Mouse (Mus musculus): ENCODE measurements around the gene Keg1. TPM values are rescaled to one million over a fixed set of nuclear protein-coding genes. Genes with fewer than 3 reads are reported as not detected.

Keg1 gene
- total RNA-seq, 2 experiments from 2014 or later: not detected

- no peak for ATAC-seq (replicated peaks; ENCODE audit: low FRiP score, poor library complexity, severe bottlenecking)
These were observed 64.1 kb downstream of the Keg1 start for GRCm38 (mm10) chr19:12759656-12760055.

- no peak; the same call in 1 of the 2 replicates for ATAC-seq (replicated peaks; ENCODE audit: low FRiP score, poor library complexity, severe bottlenecking)
These were observed 66.9 kb downstream of the Keg1 start for GRCm38 (mm10) chr19:12762212-12763130.

GRCm38 (mm10) chr19:12765308-12765707 lies 69.7 kb downstream of the Keg1 start, which contains the start of gene Cntf:
TSS of gene Cntf (minus strand) at chr19:12765632.
- no peak for ATAC-seq (replicated peaks; ENCODE audit: low FRiP score, poor library complexity, severe bottlenecking)

Other genes with a start within 250 kb of the Keg1 start
- gene Mpeg1, start 235.0 kb upstream of the Keg1 start, total RNA-seq (2015; ENCODE audit: low replicate concordance): 61.6 and 71.0 TPM in 2 replicates
- 23.0 and 36.1 TPM in 2 replicates for gene Mpeg1, start 235.0 kb upstream of the Keg1 start, total RNA-seq (2017; ENCODE audit: low replicate concordance)
- 5.8 and 7.1 TPM in 2 replicates for gene Dtx4, start 194.3 kb upstream of the Keg1 start, total RNA-seq (2015; ENCODE audit: low replicate concordance)
- 1.2 and 2.6 TPM in 2 replicates for gene Dtx4, start 194.3 kb upstream of the Keg1 start, total RNA-seq (2017; ENCODE audit: low replicate concordance)
- gene Fam111a, start 150.0 kb upstream of the Keg1 start, total RNA-seq (2015; ENCODE audit: low replicate concordance): 154 and 179 TPM in 2 replicates
- gene Fam111a, start 150.0 kb upstream of the Keg1 start, total RNA-seq (2017; ENCODE audit: low replicate concordance): 182 and 186 TPM in 2 replicates
- not detected in 2 replicates for gene Gm4952, start 95.8 kb upstream of the Keg1 start, total RNA-seq (2015; ENCODE audit: low replicate concordance)
- gene Gm4952, start 95.8 kb upstream of the Keg1 start, total RNA-seq (2017; ENCODE audit: low replicate concordance): not detected in 2 replicates
- gene Glyat, start 62.5 kb upstream of the Keg1 start, total RNA-seq (2015; ENCODE audit: low replicate concordance): not detected in 2 replicates
- 5.3 TPM in 1 of 2 replicates, not detected in the other for gene Glyat, start 62.5 kb upstream of the Keg1 start, total RNA-seq (2017; ENCODE audit: low replicate concordance)
- not detected in 2 replicates for gene Olfr1442, start 25.3 kb upstream of the Keg1 start, total RNA-seq (2015; ENCODE audit: low replicate concordance)
- gene Olfr1442, start 25.3 kb upstream of the Keg1 start, total RNA-seq (2017; ENCODE audit: low replicate concordance): 0.23 TPM in 1 of 2 replicates, not detected in the other
- gene Olfr1443, start 17.7 kb upstream of the Keg1 start, total RNA-seq (2015; ENCODE audit: low replicate concordance): not detected in 2 replicates
- gene Olfr1443, start 17.7 kb upstream of the Keg1 start, total RNA-seq (2017; ENCODE audit: low replicate concordance): not detected in 2 replicates
- gene Cntf, start 69.8 kb downstream of the Keg1 start, total RNA-seq (2015; ENCODE audit: low replicate concordance): 6.7 and 20.2 TPM in 2 replicates
- gene Cntf, start 69.8 kb downstream of the Keg1 start, total RNA-seq (2017; ENCODE audit: low replicate concordance): 3.6 and 5.0 TPM in 2 replicates
- 101 and 140 TPM in 2 replicates for gene Zfp91, start 100.3 kb downstream of the Keg1 start, total RNA-seq (2015; ENCODE audit: low replicate concordance)
- gene Zfp91, start 100.3 kb downstream of the Keg1 start, total RNA-seq (2017; ENCODE audit: low replicate concordance): 140 and 154 TPM in 2 replicates
- 0.84 and 2.9 TPM in 2 replicates for gene Lpxn, start 100.4 kb downstream of the Keg1 start, total RNA-seq (2015; ENCODE audit: low replicate concordance)
- gene Lpxn, start 100.4 kb downstream of the Keg1 start, total RNA-seq (2017; ENCODE audit: low replicate concordance): 1.3 and 3.2 TPM in 2 replicates
- gene Gm5244, start 150.9 kb downstream of the Keg1 start, total RNA-seq (2015; ENCODE audit: low replicate concordance): not detected in 2 replicates
- gene Gm5244, start 150.9 kb downstream of the Keg1 start, total RNA-seq (2017; ENCODE audit: low replicate concordance): not detected in 2 replicates
- not detected in 2 replicates for gene Olfr1444, start 161.5 kb downstream of the Keg1 start, total RNA-seq (2015; ENCODE audit: low replicate concordance)
- gene Olfr1444, start 161.5 kb downstream of the Keg1 start, total RNA-seq (2017; ENCODE audit: low replicate concordance): not detected in 2 replicates
- gene Olfr1445, start 188.1 kb downstream of the Keg1 start, total RNA-seq (2015; ENCODE audit: low replicate concordance): not detected in 2 replicates
- not detected in 2 replicates for gene Olfr1445, start 188.1 kb downstream of the Keg1 start, total RNA-seq (2017; ENCODE audit: low replicate concordance)
- gene Olfr1446, start 197.7 kb downstream of the Keg1 start, total RNA-seq (2015; ENCODE audit: low replicate concordance): not detected in 2 replicates
- not detected in 2 replicates for gene Olfr1446, start 197.7 kb downstream of the Keg1 start, total RNA-seq (2017; ENCODE audit: low replicate concordance)
- gene Olfr1447, start 208.0 kb downstream of the Keg1 start, total RNA-seq (2015; ENCODE audit: low replicate concordance): not detected in 2 replicates
- not detected in 2 replicates for gene Olfr1447, start 208.0 kb downstream of the Keg1 start, total RNA-seq (2017; ENCODE audit: low replicate concordance)
- gene Olfr1448, start 228.6 kb downstream of the Keg1 start, total RNA-seq (2015; ENCODE audit: low replicate concordance): not detected in 2 replicates
- gene Olfr1448, start 228.6 kb downstream of the Keg1 start, total RNA-seq (2017; ENCODE audit: low replicate concordance): not detected in 2 replicates
- not detected in 2 replicates for gene Olfr1449, start 235.1 kb downstream of the Keg1 start, total RNA-seq (2015; ENCODE audit: low replicate concordance)
- gene Olfr1449, start 235.1 kb downstream of the Keg1 start, total RNA-seq (2017; ENCODE audit: low replicate concordance): not detected in 2 replicates